Mouse (Mus musculus) cerebellum, adult (tissue): ENCODE data around the gene Dand5.

Source experiments
- ATAC-seq: cut with Nextera tagmentation; 2 replicates; pipeline ENCODE4 v1.9.2; 2017; ENCODE audit warnings: mild to moderate bottlenecking, moderate library complexity, mixed read lengths; ENCODE audit not compliant: insufficient number of reproducible peaks, low FRiP score, low TSS enrichment

Dand5 gene

DNA sequence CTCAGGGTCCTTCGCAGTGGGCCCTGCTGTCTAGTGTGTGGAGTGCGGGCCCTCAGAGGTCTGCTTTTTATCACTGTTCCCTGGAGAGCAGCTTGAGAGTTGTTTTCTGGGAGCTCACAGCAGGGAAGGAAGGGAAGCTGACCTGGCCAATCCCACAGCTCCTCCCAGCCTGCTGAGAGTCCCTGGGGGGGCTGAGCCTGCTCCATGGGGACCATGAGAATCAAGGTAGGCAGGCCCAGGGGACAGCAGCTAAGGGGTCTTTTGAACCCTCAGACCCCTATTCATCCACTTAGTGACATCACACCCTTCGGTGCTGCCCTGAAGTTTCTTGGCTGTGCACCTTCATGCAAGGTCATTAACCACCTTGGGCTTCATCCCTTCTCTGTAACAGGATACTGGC lies at the start of gene Dand5:
TSS of gene Dand5 (minus strand) at position 101 of the 400 bp plus-strand sequence.
- no peak for ATAC-seq

- no peak; the same call in 1 of the 2 replicates for ATAC-seq
Measured at GRCm38 (mm10) chr8:84871376-84872308, 49.0 kb upstream of the Dand5 start, which contains the start of gene Syce2. TSS of gene Syce2 (plus strand) at chr8:84872111.

DNA sequence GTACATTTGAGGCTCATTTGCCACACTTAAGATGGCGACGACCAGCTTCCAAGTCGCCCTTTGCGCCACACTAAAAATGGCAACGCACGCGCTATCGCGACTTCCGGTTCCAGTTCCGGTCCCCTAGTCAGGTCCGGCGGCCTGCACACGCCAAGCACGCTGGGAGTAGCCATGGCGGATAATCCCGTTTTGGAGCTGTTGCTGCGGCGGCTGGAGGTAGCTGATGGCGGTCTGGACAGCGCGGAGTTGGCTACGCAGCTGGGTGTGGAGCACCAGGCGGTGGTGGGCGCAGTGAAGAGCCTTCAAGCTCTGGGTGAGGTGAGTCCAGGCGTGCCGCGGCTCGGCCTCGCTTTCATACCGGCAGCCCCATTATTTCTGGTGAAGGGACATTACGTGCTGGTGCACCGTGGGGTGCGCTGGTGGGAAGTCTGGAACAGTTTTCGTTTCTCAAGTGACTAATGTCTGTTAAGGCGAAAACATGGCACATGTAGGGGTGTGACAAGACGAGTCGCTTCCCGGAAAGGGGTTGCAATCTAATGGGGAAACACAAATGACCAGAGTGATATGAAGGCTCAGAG lies 34.3 kb upstream of the Dand5 start, which contains the start of gene Farsa:
TSS of gene Farsa (plus strand) at position 126 of the 578 bp plus-strand sequence.
- peak; percentile 94; the same call in 1 of the 2 replicates for ATAC-seq

- no peak for ATAC-seq
Measured at GRCm38 (mm10) chr8:84856434-84856833, 33.8 kb upstream of the Dand5 start.

DNA sequence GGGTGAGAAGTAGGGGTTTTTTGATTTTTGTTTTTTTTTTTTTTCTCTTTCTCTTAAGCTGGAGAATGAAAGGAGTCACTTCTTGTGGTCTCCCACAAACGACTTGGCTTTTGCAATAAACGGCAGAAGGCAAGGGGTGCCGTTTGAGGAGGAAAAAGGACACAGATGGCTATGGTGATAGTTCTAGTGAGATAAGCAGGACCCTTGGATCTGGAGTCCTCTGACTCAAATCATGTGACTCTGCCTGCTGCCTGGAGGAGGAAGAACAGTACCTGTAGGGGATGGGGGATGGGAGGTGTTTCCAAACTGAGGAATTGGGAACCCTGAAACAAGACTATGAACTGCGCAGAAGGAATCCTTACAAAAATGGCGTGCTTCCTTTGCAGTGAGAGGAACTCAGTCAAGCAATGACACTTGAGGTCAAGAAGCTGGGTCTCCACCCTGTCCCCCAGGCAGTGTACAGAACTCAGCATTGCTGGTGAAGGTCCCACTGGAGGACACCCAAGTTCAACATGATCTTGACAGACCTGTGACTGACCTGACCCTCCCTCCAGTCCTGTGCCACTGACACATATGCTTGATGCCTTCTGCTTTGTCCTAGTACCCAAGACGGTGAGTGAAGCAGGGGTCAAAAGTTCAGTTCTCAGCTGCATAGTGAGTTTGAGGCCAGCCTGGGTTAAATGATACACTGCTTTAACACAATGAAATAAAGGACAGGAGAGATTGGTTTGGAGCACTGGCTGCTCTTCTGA lies 25.2 kb upstream of the Dand5 start:
- no peak for ATAC-seq

DNA sequence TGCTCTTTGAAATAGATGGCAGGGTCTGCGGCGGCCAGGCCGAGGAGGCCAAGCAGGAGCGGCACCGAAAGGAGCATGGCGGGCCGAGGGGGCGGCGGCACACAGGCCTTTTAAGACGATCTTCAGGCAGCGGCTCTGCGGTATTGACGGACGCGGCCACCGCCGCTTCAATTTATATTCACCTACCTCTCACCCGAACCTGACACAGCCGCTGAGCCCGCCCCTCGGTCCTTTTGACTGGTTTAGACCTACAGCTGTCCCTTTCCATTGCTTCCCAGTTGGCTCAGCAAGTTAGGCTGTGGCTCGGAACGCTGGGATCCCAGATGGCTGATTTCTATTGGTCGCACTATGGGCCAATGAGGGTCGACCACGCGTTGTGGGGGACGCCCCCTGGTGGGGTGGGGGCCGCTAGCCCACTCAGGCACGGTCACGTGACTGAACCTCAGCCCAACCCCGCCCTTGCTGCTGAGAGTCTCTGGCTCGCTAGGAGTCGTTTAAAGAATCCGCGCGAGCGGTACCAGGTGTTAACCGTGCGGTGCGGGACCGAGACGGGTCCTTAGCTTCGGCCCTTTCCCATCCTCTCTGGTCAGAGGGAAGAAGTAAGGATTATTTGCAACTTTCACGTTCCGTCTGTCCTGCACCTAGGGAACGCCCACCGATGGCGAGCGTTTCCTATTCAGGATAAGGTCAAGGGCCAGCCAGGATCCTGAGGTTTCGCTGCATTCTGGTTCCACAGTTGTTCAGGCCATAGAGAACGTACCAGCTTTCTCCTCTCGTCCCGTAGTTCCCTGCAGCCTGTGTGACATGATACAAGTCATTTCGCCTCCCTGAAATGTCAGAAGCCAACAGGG lies 24.3 kb upstream of the Dand5 start, which contains the start of gene Calr:
TSS of gene Calr (minus strand) at position 213 of the 851 bp plus-strand sequence.
- peak; percentile 98 for ATAC-seq

- no peak for ATAC-seq
Measured at GRCm38 (mm10) chr8:84846094-84846721, 23.6 kb upstream of the Dand5 start.

DNA sequence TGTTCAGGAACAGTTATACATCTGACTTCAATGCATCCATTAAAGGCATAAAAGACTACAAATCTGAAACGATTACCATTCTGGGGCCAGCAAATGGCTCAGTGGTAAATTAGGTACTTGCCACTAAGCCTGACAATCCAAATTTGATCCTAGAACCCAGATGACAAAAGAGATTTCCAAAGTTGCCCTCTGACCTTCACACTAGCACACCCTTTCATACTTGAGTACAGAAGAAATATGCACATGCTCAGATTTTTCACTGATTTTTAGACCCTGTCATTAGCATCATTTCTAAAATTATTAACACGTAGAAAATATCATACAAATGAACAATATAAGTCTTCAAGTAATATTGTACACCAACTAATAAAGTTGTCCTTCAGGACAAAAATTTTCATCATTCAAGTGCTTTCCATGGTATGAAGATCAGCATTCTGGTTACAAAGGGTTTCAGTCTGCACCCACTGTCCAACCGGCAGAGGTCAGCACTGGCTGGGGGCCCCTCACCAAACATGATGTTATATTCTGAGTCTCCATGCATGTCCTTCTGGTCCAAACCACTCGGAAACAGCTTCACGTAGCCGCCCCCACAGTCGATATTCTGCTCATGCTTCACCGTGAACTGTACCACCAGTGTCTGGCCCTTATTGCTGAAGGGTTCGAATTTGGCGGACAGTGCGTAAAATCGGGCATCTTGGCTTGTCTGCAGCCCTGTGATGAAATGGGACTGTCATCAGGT lies 22.9 kb upstream of the Dand5 start:
- no peak for ATAC-seq

- ATAC-seq = no peak
Measured at GRCm38 (mm10) chr8:84844397-84845070, 21.9 kb upstream of the Dand5 start.

DNA sequence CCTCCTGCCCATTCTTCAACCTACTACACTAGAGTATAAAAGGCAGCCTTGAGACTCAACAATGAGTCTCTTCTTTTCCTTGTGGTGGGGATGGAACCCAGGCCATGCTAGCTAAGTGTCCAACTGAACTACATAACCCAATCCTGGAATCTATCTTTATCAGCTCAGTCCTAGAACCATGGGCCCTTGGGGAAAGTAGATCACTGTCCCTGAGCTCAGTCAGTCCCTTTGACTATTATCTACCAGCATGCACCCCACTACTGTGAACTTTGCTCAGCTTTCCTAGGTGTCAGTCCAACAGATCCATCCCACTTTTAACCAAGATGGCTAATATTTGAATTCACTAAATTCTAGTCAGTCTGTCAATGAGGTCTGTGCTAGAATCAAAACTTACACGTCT lies 18.9 kb upstream of the Dand5 start:
- no peak for ATAC-seq

- peak; percentile 85 for ATAC-seq
Measured at GRCm38 (mm10) chr8:84840248-84840999, 17.8 kb upstream of the Dand5 start, which contains the start of gene Rad23a. TSS of gene Rad23a (minus strand) at chr8:84840665.

GRCm38 (mm10) chr8:84839875-84840247 lies 17.2 kb upstream of the Dand5 start:
- ATAC-seq = no peak

DNA sequence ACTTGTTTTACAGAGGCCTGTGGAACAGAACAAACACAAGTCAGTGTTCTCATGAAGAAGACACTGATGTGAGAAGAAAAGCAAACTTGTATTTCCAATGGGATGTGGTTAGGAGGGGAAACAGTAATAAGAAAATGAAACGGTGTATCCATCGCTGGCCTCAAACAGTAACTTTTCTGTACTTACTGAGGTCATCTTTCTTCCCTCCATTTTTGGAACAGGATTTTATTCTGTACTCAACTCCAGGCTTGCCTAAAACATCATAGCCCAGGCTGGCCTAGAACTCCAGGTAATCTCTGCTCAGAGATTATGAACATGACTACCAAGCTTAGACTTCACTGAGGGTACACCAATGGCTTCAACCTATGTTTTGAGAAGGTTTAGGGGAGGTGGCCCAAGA lies 16.8 kb upstream of the Dand5 start:
- ATAC-seq = no peak

DNA sequence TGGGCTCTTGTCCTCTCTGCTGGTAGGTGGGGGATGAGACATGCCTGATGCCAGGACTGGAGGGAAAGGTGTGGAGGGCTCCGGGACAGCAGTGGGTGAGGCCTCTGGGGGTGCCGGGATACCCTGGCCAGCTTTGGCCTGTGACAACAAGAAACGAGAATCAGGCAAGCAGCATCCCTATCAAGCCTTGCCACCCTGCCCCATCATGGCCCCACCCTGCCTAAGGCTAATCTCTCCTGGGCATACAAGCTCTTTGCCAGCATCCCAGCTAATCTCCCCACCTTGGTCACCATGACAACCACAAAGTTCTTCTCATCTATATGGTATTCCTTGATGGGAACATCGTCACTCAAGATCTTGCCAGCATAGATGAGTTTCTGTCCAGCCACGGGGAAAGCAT lies 15.9 kb upstream of the Dand5 start:
- ATAC-seq = no peak

GRCm38 (mm10) chr8:84837912-84838470 lies 15.4 kb upstream of the Dand5 start:
- no peak for ATAC-seq

DNA sequence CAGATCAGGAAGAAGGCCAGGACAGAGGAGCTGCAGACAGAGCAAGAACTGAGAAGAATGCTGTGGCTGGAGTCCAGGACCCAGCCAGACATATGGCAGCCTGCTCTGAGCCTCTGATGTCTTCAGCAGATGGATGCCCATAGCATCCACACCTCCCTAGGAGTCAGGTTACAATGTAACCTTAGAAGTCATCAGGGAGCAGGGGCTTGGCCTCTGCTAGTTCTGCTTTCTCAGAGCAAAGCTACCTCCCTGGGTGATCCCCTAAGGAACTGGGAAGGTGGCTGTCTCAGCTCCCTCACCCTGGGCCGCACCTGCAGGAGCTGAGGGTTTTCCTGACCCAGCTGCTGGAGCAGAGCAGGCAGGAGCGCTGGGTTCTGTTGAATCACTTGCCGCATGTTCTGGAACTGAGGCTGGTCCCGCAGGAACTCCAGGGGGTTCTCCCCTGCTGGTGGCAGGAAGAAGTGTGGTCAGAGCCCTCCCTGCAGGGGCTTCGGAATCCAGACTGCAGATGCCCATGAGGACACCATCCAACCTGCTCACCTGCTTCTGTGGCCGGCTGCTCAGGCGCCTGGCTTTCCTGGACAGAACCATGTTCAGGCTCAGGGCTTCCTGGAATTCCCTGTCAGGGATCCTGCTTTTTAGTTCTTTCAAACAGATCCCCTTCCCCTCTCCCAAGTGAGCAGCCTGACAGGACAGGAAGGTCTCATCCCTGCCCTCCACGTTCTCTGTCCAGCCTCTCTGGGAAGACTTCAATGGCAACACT lies 14.7 kb upstream of the Dand5 start:
- no peak for ATAC-seq
